Mouse (Mus musculus) heart, embryonic 14.5 days (tissue): ENCODE results near the gene Fnip2. TPM values are rescaled to one million over a fixed set of nuclear protein-coding genes. Genes with fewer than 3 reads are reported as not detected.

Source experiments
- ATAC-seq: fragments of 200-750 bp; cut with Nextera tagmentation; 2 replicates; pipeline ENCODE4 v1.8.0; 2017; ENCODE audit warnings: low read depth, moderate TSS enrichment; ENCODE audit not compliant: insufficient number of reproducible peaks, insufficient read depth, low FRiP score
- H3K27ac ChIP-seq, 2 experiments: fragments of 200-500 bp in 1 of 2; fragments of 300-500 bp in 1 of 2; sonication (generic) in 1 of 2; replicated peaks in 1 of 2; 2 replicates each; pipeline ENCODE4 v1.5.1; 2012 to 2014; ENCODE audit warnings: low read depth in 2 of 2, low read length in 2 of 2, control low read depth in 1 of 2, mild to moderate bottlenecking in 1 of 2, mixed read lengths in 1 of 2; ENCODE audit not compliant: control insufficient read depth in 1 of 2, insufficient read depth in 1 of 2
- H3K27me3 ChIP-seq: fragments of 300-500 bp; sonication (generic); 2 replicates; pipeline ENCODE4 v1.6.1; 2014; ENCODE audit warnings: mild to moderate bottlenecking, low read length, control low read depth; ENCODE audit not compliant: control insufficient read depth, insufficient read depth
- H3K36me3 ChIP-seq: fragments of 300-500 bp; sonication (generic); 2 replicates; pipeline ENCODE4 v1.6.1; 2014; ENCODE audit warnings: mild to moderate bottlenecking, control low read depth, low read length, mixed read lengths; ENCODE audit not compliant: control insufficient read depth, insufficient read depth
- H3K4me1 ChIP-seq, 2 experiments: fragments of 200-500 bp in 1 of 2; fragments of 300-500 bp in 1 of 2; sonication (generic) in 1 of 2; 2 replicates each; pipeline ENCODE4 v1.6.1; 2012 to 2014; ENCODE audit warnings: low read length in 2 of 2, control low read depth in 1 of 2, mixed read lengths in 1 of 2; ENCODE audit not compliant: control insufficient read depth in 2 of 2, insufficient read depth in 2 of 2
- H3K4me2 ChIP-seq: fragments of 300-500 bp; sonication (generic); 2 replicates; pipeline ENCODE4 v1.6.1; 2014; ENCODE audit warnings: mild to moderate bottlenecking, low read length
- H3K4me3 ChIP-seq, 2 experiments: fragments of 200-500 bp in 1 of 2; fragments of 300-500 bp in 1 of 2; sonication (generic) in 1 of 2; 2 replicates each; pipeline ENCODE4 v1.5.1; 2012 to 2014; ENCODE audit warnings: low read length in 2 of 2, mild to moderate bottlenecking in 2 of 2, control low read depth in 1 of 2, low read depth in 1 of 2, moderate library complexity in 1 of 2; ENCODE audit not compliant: control insufficient read depth in 1 of 2, insufficient read depth in 1 of 2
- H3K9ac ChIP-seq: fragments of 300-500 bp; sonication (generic); 2 replicates; pipeline ENCODE4 v1.6.1; 2014; ENCODE audit warnings: mild to moderate bottlenecking, low read length
- H3K9me3 ChIP-seq: fragments of 300-500 bp; sonication (generic); 2 replicates; pipeline ENCODE4 v1.6.1; 2016; ENCODE audit warnings: low read length, control low read depth; ENCODE audit not compliant: control insufficient read depth
- WGBS: fragments of 180-500 bp; shearing (Covaris S2); extraction: QIAGEN DNeasy Blood & Tissue Kit; methylation state at CpG from one replicate; pipeline ENCODE4 v1.1.7; 2014; 5-methylcytosine and 5-hydroxymethylcytosine counted together
- polyA plus RNA-seq: library from polyadenylated mRNA; unstranded; fragments of >200 nt; fragmentation: Nextera tagmentation; extraction: Ambion mirVana; gene quantifications from 2 replicates; pipeline ENCODE4 v1.2.1, GENCODE M21; 2014

The Fnip2 gene
- polyA plus RNA-seq, 1 experiment from 2014 or later = 4.3 TPM

- Histone ChIP-seq H3K27me3 (no peaks in the 10 kb centered on the region), H3K4me2 (no peak overlapping the region), H3K4me1 (no peaks in the 10 kb centered on the region), H3K9me3 (no peaks in the 10 kb centered on the region), H3K27ac (no peak overlapping the region), H3K4me3 (no peak overlapping the region), H3K36me3 (no peaks in the 10 kb centered on the region), H3K9ac (no peak overlapping the region)
- 46% methylated on average over 10 of the region's 10 CpGs for WGBS
- ATAC-seq = no peak
These were observed 157.5 kb downstream of the Fnip2 start for GRCm38 (mm10) chr3:79409927-79410628.

- H3K27me3 ChIP-seq = no peaks in the 10 kb centered on the region
- no peak overlapping the region for H3K4me2 ChIP-seq
- no peak overlapping the region for H3K9ac ChIP-seq
- ATAC-seq = no peak
- WGBS = 68% methylated on average over 4 of the region's 4 CpGs
- H3K4me1 ChIP-seq = no peaks in the 10 kb centered on the region
- no peak overlapping the region for H3K4me3 ChIP-seq
- no peaks in the 10 kb centered on the region for H3K36me3 ChIP-seq
- no peaks in the 10 kb centered on the region for H3K9me3 ChIP-seq
- no peak overlapping the region for H3K27ac ChIP-seq
These were observed 159.1 kb downstream of the Fnip2 start for GRCm38 (mm10) chr3:79408546-79408945.

Other genes with a start within 250 kb of the Fnip2 start
- not detected in 2 replicates for gene Gm17359, start 231.1 kb downstream of the Fnip2 start, polyA plus RNA-seq
- 95.6 and 95.7 TPM in 2 replicates for gene Ppid, start 23.5 kb upstream of the Fnip2 start, polyA plus RNA-seq
- 25.1 and 26.1 TPM in 2 replicates for gene 4930579G24Rik, start 61.3 kb upstream of the Fnip2 start, polyA plus RNA-seq
- gene Etfdh, start 61.7 kb upstream of the Fnip2 start, polyA plus RNA-seq = 189 and 203 TPM in 2 replicates
- gene Rxfp1, start 170.1 kb upstream of the Fnip2 start, polyA plus RNA-seq = 9.6 and 11.3 TPM in 2 replicates